Mouse (Mus musculus) frontal cortex, adult 2 months (tissue): ENCODE measurements at regions not wholly inside any gene's neighbourhood (a gene's known extent, or its start where the extent isn't known, plus 50 kb on each side); places are given as distances from the start of the nearest gene placed in this dataset.

Experiments
- DNase-seq, 2 experiments: peaks; one replicate each; pipeline ENCODE4 v3.0.0; 2022; ENCODE audit warnings: low spot score in 1 of 2; ENCODE audit errors: extremely low spot score in 1 of 2

DNA sequence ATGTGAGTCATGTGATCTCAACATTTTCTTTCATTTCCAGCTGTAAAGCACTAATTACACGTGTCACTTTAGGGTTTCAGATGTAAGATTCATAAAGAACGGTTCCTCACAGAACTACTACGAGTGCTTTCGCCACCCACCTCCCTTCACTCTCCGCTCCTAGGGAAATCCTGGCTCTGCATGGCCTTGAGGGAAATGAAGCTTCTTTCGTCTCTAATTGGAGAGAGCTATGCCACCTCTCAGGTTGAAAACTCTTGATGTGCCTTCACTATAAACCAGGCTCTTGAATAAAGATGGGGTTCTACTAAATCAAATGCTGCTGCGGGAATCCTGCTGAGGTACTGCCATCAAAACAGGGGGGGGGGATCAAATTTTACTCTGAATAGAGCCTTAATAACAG is 686.0 kb upstream of the Hs3st1 start:
- no peak for DNase-seq

DNA sequence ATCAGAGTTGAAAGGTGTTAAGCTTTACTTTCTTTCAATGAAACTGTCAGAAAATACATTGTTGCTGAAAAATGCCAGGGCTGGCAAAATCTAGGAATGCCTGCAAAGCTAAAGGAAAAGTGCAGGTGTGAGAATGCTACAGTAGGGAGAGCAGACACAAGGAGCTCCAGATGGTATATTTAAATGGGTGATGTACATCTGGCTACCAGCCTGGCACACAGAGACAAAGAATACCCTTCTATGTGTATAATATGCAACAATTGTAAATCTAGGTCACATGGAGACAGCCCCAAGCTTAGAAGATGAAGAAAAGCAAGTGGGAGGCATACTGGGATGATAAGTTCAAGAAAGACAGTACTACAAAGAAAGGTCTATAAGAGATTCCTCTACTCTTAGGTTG is 647.4 kb upstream of the Hs3st1 start:
- DNase-seq, result peak; percentile 25 to 45

DNA sequence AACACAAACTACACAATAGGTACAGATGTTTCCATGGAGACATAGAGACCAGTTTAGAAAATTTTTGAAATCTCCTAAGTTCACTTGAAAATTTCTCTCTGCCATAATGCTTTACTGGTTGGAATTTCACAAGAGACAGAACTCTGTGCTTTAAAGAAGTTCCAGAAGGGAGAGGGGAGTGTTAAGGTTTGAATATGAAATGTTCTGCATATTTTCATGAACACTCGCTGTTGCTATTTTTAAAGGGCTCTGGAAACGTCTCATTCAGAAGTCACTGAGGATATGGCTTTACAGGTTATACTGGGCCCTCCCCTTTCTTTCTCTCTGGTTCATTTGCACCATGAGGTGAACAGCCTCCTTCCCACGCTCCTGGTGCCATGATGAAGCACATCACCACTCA is 639.5 kb upstream of the Hs3st1 start:
- peak in 1 of 2 experiments; percentile 35 for DNase-seq

DNA sequence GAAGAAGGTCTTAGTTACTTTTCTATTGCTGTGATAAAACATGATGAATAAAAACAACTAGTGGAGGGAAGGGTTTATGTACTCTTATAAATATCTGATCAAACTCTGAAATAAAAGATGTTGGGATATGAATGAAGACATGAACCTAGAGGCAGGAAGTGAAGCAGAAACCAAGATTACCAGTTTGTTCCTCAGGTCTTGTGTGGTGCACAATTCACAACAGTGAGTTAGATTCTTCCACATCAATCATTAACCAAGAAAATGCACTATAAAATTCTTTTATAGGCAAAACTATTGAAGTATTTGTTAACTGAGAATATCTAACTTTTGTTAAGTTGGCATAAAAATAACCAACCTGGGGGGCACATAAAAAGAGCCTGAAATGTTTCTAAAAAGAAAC is 634.3 kb upstream of the Hs3st1 start:
- no peak for DNase-seq

DNA sequence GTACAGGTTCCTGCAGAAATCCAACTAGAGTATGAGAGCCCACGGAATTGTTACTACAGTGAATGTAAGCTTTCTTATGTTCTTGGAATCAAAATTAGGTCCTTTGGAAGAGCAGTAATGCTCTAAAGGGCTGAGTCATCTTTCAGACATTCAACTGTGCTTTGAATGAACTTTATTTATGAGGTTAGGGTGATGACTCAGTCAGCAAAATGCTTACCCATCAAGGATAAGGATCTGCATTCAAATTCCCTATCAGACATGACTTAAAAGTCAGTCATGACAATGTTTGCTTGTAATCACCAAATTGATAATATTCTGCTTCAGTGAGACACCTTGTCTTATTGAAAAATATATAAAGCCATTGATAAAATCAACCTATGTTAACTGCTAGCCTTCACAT is 611.7 kb upstream of the Hs3st1 start:
- no peak for DNase-seq

DNA sequence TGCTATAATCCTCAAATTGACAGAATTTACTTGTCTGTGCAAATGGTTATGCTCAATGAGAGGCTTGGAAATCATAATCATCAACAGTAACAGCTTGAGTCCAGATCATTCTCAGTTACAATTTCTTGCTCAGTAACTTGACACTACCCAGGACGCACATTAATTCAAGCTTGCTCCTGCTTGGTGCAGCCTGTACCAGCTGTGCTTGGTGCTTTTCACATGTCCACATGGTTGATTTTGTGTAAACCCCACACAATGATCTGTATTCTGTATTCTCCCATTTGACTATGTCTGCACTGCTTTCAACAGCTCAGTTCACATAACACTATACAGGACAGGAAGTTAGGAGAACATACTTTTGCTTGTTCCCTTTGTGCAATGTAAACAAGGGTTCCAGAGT is 576.0 kb upstream of the Hs3st1 start:
- DNase-seq, result no peak

DNA sequence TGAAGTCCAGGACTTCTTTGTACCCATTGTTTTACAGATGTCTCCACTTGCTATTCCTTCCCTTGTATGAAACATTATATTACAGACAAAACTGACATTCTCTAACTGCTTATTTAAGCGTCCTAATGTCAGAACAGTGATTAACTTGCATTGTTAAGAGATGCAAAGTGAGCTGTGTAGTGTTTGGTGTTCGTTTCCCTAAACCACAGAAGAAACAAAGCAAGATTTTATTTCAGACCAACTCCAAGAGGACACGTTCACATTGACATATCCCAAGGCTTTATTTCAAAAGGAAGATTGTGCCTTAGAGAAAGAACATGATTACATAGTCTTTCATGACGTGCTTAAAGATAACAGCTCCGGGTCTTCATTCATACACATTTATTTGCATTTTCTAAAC is 553.2 kb upstream of the Hs3st1 start:
- no peak for DNase-seq

DNA sequence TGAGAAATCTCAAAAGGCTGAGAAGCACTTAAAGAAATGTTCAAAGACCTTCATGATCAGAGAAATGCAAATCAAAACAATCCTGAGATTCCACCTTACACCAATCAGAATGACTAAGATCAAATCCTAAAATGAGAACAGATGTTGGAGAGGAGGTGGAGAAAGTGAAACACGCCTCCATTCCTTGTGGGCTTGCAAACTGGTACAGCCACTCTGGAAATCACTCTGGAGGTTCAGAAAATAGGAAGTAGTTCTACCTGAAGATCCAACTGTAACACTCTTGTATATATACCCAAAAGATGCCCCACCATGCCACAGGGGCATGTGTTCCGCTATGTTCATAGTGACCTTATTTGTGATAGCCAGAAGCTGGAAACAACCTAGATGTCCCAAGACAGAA is 549.5 kb upstream of the Hs3st1 start:
- peak in 1 of 2 experiments; percentile 43 for DNase-seq

DNA sequence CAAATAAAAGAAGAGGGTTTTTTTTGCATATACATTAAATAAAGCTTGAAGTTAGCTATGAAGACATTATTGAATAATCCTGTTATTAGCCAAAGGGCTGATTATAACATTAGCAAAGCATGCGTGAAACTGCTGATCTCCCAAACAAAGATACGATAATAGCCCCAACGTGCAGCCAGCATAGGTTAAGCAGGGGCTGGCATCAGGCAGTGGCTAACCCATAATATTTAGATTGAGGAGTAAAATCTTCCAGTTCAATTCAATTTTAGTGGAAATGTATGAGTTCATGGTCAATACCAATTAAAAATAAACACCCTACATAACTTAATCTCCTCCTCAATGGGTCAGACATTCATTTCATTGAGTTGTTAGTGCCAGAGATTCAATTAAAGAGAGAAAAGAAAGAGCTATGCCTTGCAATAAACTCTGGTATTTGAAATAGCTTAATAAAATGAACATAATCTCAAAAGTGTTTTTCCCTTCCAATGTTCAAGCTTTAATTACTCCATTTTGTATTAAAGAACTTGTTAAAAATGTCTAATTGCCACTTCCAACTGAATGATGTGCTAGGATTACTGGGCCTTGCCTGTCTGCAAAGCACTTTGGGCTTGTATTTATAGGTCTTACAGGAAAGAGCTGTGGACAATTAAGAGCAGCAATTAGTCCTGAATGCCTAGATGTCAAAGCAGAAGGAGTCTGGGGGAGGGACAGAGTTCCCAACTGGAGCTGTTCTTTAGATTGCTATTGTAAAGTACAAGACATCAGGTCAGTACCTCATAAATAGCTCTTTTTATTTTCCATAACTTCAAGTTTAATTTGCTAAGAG is 539.8 kb upstream of the Hs3st1 start:
- DNase-seq, result no peak

DNA sequence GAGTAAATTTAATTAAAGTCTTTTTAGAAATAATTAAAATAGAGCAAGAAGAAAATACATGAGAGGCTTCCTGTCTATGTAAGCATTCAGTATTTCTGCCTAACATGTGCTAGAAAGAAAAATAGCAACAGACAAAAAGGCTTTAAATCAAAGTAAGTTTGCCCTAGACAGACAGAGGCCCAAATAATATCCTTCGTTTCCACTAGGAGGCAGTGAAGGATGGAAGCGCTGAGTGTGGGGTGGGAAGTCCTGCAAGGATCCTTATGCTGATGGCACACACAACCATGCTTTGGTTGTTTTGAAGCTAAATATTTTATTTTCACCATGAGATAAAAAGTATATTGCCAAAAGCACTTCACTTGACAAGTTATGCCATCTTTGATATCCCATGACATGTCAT is 527.1 kb upstream of the Hs3st1 start:
- DNase-seq, result no peak

DNA sequence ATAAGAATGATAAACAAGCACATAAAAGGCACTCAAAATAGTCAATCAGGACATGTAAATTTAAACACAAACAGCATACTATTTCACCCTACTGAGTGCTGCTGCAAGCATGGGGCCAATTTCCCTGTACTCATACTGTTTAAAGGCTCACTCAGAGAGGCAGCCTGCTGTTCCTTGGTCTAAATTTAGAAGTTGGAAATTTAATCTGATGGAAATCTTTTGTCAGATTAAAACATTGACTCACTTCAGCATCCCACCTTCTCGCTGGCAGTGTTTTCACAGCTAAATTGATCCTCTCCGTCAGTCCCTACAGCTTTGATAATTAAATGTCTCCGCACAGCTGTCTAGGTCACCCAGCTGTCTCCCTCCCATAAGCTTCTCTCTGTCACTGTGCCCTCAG is 491.4 kb upstream of the Hs3st1 start:
- DNase-seq, result peak; percentile 5 to 54
